Mouse (Mus musculus) megakaryocyte-erythroid progenitor cell, adult 5 weeks (primary cell): ENCODE data around the gene Ssr4. TPM values are rescaled to one million over a fixed set of nuclear protein-coding genes. Genes with fewer than 3 reads are reported as not detected.

Experiments
- polyA plus RNA-seq: library from polyadenylated mRNA; stranded (reverse); fragments of >175 nt; gene quantifications from 2 replicates; pipeline ENCODE4 v1.2.3, GENCODE M21; 2012

Ssr4 gene
- polyA plus RNA-seq = 25.8 and 39.7 TPM in 2 replicates

GRCm38 (mm10) chrX:73786364-73787224 is at the start of gene Ssr4, which contains the start of gene Idh3g:
TSS of gene Ssr4 (plus strand) at chrX:73787028.
TSS of gene Idh3g (minus strand) at chrX:73786897.

GRCm38 (mm10) chrX:73756334-73757140 is 30.3 kb upstream of the Ssr4 start, which contains the start of gene Plxnb3:
TSS of gene Plxnb3 (plus strand) at chrX:73757090.

GRCm38 (mm10) chrX:73774168-73774760 is 12.6 kb upstream of the Ssr4 start, which contains the start of gene Srpk3:
TSS of gene Srpk3 (plus strand) at chrX:73774405.

GRCm38 (mm10) chrX:73824185-73825151 is 37.6 kb downstream of the Ssr4 start, which contains the start of gene Pdzd4:
TSS of gene Pdzd4 (minus strand) at chrX:73824969.

Other genes starting within 250 kb of the Ssr4 start
- gene Dusp9, start 147.6 kb upstream of the Ssr4 start, polyA plus RNA-seq = 0.94 and 1.2 TPM in 2 replicates
- gene Pnck, start 126.9 kb upstream of the Ssr4 start, polyA plus RNA-seq = 1.8 and 2.5 TPM in 2 replicates
- gene Slc6a8, start 113.9 kb upstream of the Ssr4 start, polyA plus RNA-seq = 1.2 and 1.5 TPM in 2 replicates
- 24.4 and 24.8 TPM in 2 replicates for gene Bcap31, start 70.9 kb upstream of the Ssr4 start, polyA plus RNA-seq
- 52.2 and 64.9 TPM in 2 replicates for gene Abcd1, start 70.4 kb upstream of the Ssr4 start, polyA plus RNA-seq
- gene Plxnb3, start 29.9 kb upstream of the Ssr4 start, polyA plus RNA-seq = 0.05 and 0.28 TPM in 2 replicates
- gene Srpk3, start 12.6 kb upstream of the Ssr4 start, polyA plus RNA-seq = 0.09 and 0.21 TPM in 2 replicates
- gene Idh3g, start 131 bp upstream of the Ssr4 start, polyA plus RNA-seq = 32.7 and 38.6 TPM in 2 replicates
- 0.97 and 1.5 TPM in 2 replicates for gene Pdzd4, start 37.9 kb downstream of the Ssr4 start, polyA plus RNA-seq
- gene Avpr2, start 105.1 kb downstream of the Ssr4 start, polyA plus RNA-seq = not detected in 2 replicates
- 1.2 and 1.6 TPM in 2 replicates for gene L1cam, start 109.1 kb downstream of the Ssr4 start, polyA plus RNA-seq
- gene Arhgap4, start 134.8 kb downstream of the Ssr4 start, polyA plus RNA-seq = 31.8 and 39.8 TPM in 2 replicates
- 178 and 186 TPM in 2 replicates for gene Naa10, start 134.9 kb downstream of the Ssr4 start, polyA plus RNA-seq
- 44.9 and 57.0 TPM in 2 replicates for gene Renbp, start 143.8 kb downstream of the Ssr4 start, polyA plus RNA-seq
- 129 and 154 TPM in 2 replicates for gene Hcfc1, start 179.3 kb downstream of the Ssr4 start, polyA plus RNA-seq
- 427 and 510 TPM in 2 replicates for gene Irak1, start 236.9 kb downstream of the Ssr4 start, polyA plus RNA-seq